In genomic region chr9:48030839-48031238, GRCm38 (mm10) we compare ENCODE assay signal across 16 mouse cellular contexts.
"Had no signal": no experiment of that assay in that cellular context is flagged by ENCODE, and none has a peak within 500 bp of the region (broad histone marks: within the 10 kb centered on the region; RNA-seq: fewer than 3 reads in every experiment).

No protein-coding gene starts in this region.

- H3K9ac ChIP-seq: neural tube, embryonic 13.5 days; neural tube, embryonic 15.5 days; stomach, embryonic 15.5 days had no signal

- H3K36me3 ChIP-seq: neural tube, embryonic 13.5 days; neural tube, embryonic 15.5 days; stomach, embryonic 15.5 days had no signal

- H3K4me3 ChIP-seq: neural tube, embryonic 13.5 days; neural tube, embryonic 15.5 days; stomach, embryonic 15.5 days had no signal

- H3K27me3 ChIP-seq: neural tube, embryonic 13.5 days; neural tube, embryonic 15.5 days; stomach, embryonic 15.5 days had no signal

- H3K4me2 ChIP-seq: neural tube, embryonic 13.5 days; neural tube, embryonic 15.5 days; stomach, embryonic 15.5 days had no signal

- H3K27ac ChIP-seq: neural tube, embryonic 13.5 days; neural tube, embryonic 15.5 days; stomach, embryonic 15.5 days; stomach, postnatal 0 days had no signal

- DNase-seq: retina, postnatal 1 day; right cerebral cortex, adult 18-20 months; right cerebral cortex, postnatal 14 days; right cerebral cortex, postnatal 25 days; right cerebral cortex, postnatal 4 days; spleen, adult 18-20 months; thymus, adult 18-20 months; thymus, adult 2 months; thymus, postnatal 14 days; thymus, postnatal 25 days; thymus, postnatal 36 days; thymus, postnatal 4 days had no signal

- H3K9me3 ChIP-seq: neural tube, embryonic 13.5 days; neural tube, embryonic 15.5 days; stomach, embryonic 15.5 days had no signal

- H3K4me1 ChIP-seq: neural tube, embryonic 15.5 days; stomach, embryonic 15.5 days had no signal
